Mouse (Mus musculus): ENCODE results near the gene Slc2a4. TPM values are rescaled to one million over a fixed set of nuclear protein-coding genes. Genes with fewer than 3 reads are reported as not detected.

The Slc2a4 gene
- polyA plus RNA-seq, 2 experiments: 14.0 to 17.0 TPM

GRCm38 (mm10) chr11:69922796-69923195 lies 25.2 kb downstream of the Slc2a4 start:
- Histone ChIP-seq H3K36me3 (replicated peaks; ENCODE audit: control insufficient read depth, insufficient read depth, low read depth) (peaks cover 17% of the 10 kb centered on the region), H3K4me1 (replicated peaks; ENCODE audit: control insufficient read depth in 2 of 2, insufficient read depth in 2 of 2, low read length in 1 of 2) (peaks cover 30 to 31% of the 10 kb centered on the region in 2 experiments), H3K4me3 (ENCODE audit: insufficient read depth in 1 of 2, low read depth in 2 of 2, low read length in 2 of 2) (peak overlapping the region in 1 of 2 experiments; percentile 99; a peak in 2 of 4 replicates), H3K4me2 (ENCODE audit: low read depth) (peak overlapping the region; percentile 100), H3K27ac (peak overlapping the region; percentile 99), H3K9me3 (ENCODE audit: control insufficient read depth, low read length) (no peaks in the 10 kb centered on the region), H3K9ac (replicated peaks) (peak overlapping the region; percentile 84; the same call in 1 of the 2 replicates), H3K27me3 (ENCODE audit: control insufficient read depth, insufficient read depth, low read length) (no peaks in the 10 kb centered on the region)
- 59% methylated on average over 3 of the region's 3 CpGs for WGBS (ENCODE audit: insufficient replicate concordance)
- ATAC-seq (ENCODE audit: insufficient read depth): no peak
- no peak for DNase-seq (ENCODE audit: low read depth in 3 of 3, low spot score in 3 of 3)
- TF ChIP-seq EP300 (IDR thresholded peaks at IDR 0.05; ENCODE audit: low read depth) (no peak), CTCF (IDR thresholded peaks at IDR 0.05; ENCODE audit: low read depth) (no peak)

DNA sequence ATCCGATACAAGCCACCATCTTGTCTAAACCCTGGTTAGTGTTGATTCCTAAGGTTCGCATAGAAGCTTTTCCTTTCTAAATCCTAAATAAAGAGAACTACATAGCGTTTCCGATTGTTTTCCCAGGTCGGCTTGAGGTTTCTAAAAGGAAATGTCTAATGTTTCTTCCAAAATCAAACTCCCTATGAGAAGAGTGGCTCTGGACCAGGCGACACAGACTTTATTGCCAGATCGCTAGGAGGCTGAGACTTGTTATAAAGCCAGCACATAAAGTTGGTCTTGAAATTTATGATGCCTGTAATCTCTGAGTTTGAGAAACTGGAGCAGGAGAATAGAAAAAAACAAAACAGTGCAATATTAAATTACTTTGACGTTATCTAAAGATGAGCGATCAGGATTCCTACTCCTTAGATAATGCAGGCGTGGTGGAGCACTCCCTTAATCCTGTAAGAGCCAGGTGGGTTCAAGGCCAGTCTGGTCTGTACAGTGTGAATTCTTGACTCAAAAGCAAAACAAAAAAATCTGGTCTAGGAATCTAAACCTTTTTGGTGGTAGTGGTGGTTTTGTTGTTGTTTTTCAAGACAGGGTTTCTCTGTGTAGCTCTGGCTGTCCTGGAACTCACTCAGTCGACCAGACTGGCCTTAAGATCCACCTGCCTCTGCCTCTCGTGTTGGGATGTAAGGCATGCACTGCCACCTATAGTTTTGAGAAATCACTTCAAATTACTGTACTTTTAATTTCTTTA lies 25.8 kb downstream of the Slc2a4 start:
- no peaks in the 10 kb centered on the region for H3K9me3 ChIP-seq (ENCODE audit: control insufficient read depth, low read length)
- peak overlapping the region; percentile 100 for H3K4me2 ChIP-seq (ENCODE audit: low read depth)
- H3K9ac ChIP-seq (replicated peaks): peak overlapping the region; percentile 84
- H3K4me1 ChIP-seq (replicated peaks; ENCODE audit: control insufficient read depth in 2 of 2, insufficient read depth in 2 of 2, low read length in 1 of 2): peaks cover 36 to 37% of the 10 kb centered on the region in 2 experiments
- 1% methylated on average over 12 of the region's 12 CpGs for WGBS (ENCODE audit: insufficient replicate concordance)
- peaks cover 23% of the 10 kb centered on the region for H3K36me3 ChIP-seq (replicated peaks; ENCODE audit: control insufficient read depth, insufficient read depth, low read depth)
- peak; percentile 19; the same call in 1 of the 2 replicates for TF ChIP-seq CTCF (IDR thresholded peaks at IDR 0.05; ENCODE audit: low read depth)
- TF ChIP-seq EP300 (IDR thresholded peaks at IDR 0.05; ENCODE audit: low read depth): no peak; the same call in 1 of the 2 replicates
- ATAC-seq (ENCODE audit: insufficient read depth) (no peak), DNase-seq (ENCODE audit: low read depth in 3 of 3, low spot score in 3 of 3) (no peak)
- no peaks in the 10 kb centered on the region for H3K27me3 ChIP-seq (ENCODE audit: control insufficient read depth, insufficient read depth, low read length)
- H3K27ac ChIP-seq: peak overlapping the region; percentile 99
- H3K4me3 ChIP-seq (ENCODE audit: insufficient read depth in 1 of 2, low read depth in 2 of 2, low read length in 2 of 2): peak overlapping the region; percentile 81 to 99

DNA sequence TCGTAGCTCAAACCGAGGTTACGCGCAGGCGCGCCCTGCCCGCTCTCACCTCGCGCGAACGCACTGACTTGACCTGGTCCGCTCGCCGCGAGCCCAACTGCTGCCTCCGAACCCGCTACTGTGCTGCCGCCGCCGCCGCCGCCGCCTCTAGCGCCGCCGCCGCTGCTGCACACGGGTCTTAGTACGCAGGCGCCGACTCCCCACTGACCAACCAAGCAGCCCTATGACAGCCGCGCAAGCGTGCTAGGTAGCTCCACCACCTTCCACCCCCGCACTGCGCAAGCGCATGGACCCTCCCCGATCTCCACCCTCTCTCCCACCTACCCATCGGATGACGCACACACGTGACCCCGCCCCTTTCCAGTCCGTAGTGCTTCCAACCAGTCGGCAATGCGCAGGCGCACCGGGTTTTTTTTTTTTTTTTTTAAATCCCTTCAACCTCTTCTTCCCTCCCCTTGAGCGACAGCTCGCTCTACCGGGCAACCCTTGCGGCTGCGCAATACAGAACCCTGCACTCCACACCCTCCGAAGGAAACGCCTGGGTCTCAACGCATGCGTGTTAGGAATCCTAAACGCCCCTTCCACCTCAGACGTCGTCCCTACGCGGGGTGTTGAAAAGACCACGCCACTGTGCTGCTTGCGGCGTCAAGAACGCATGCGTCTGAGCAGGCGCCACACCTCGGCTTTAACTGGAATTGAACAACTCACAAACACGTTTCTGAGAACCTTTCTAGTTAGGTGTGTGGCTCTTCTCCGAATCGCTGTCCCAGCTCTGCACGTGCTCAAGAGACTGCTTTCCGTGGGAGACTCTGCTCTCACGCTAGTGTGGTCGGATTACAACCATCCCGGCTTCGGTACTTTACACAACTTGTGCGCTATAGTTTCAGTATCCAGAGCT lies 26.6 kb downstream of the Slc2a4 start, which contains the start of gene Eif5a:
Gene Eif5a, minus strand, starts transcription at position 845 of the 898 bp plus-strand sequence.
- H3K9me3 ChIP-seq (ENCODE audit: control insufficient read depth, low read length): no peaks in the 10 kb centered on the region
- H3K4me2 ChIP-seq (ENCODE audit: low read depth): peak within 1 kb of the TSS; percentile 100
- peaks cover 42 to 45% of the 10 kb centered on the region in 2 experiments for H3K4me1 ChIP-seq (replicated peaks; ENCODE audit: control insufficient read depth in 2 of 2, insufficient read depth in 2 of 2, low read length in 1 of 2)
- DNase-seq (ENCODE audit: low read depth in 3 of 3, low spot score in 3 of 3) (peak; percentile 99 to 100 (median 99)), ATAC-seq (ENCODE audit: insufficient read depth) (peak; percentile 88)
- peak within 1 kb of the TSS; percentile 84 for H3K9ac ChIP-seq (replicated peaks)
- peaks cover 31% of the 10 kb centered on the region for H3K36me3 ChIP-seq (replicated peaks; ENCODE audit: control insufficient read depth, insufficient read depth, low read depth)
- TF ChIP-seq EP300 (IDR thresholded peaks at IDR 0.05; ENCODE audit: low read depth) (no peak), CTCF (IDR thresholded peaks at IDR 0.05; ENCODE audit: low read depth) (peak; percentile 85)
- no peaks in the 10 kb centered on the region for H3K27me3 ChIP-seq (ENCODE audit: control insufficient read depth, insufficient read depth, low read length)
- H3K27ac ChIP-seq: peak within 1 kb of the TSS; percentile 99
- peak within 1 kb of the TSS; percentile 99 for H3K4me3 ChIP-seq (ENCODE audit: insufficient read depth in 1 of 2, low read depth in 2 of 2, low read length in 2 of 2)
- WGBS (ENCODE audit: insufficient replicate concordance): under 1% methylated on average over 78 of the region's 78 CpGs

GRCm38 (mm10) chr11:69920266-69921031 lies 27.5 kb downstream of the Slc2a4 start:
- peaks cover 49 to 51% of the 10 kb centered on the region in 2 experiments for H3K4me1 ChIP-seq (replicated peaks; ENCODE audit: control insufficient read depth in 2 of 2, insufficient read depth in 2 of 2, low read length in 1 of 2)
- no peaks in the 10 kb centered on the region for H3K9me3 ChIP-seq (ENCODE audit: control insufficient read depth, low read length)
- ATAC-seq (ENCODE audit: insufficient read depth) (peak; percentile 20), DNase-seq (ENCODE audit: low read depth in 3 of 3, low spot score in 3 of 3) (no peak)
- H3K9ac ChIP-seq (replicated peaks): peak overlapping the region; percentile 81
- no peak for TF ChIP-seq EP300 (IDR thresholded peaks at IDR 0.05; ENCODE audit: low read depth)
- peak; percentile 23; the same call in 1 of the 2 replicates for TF ChIP-seq CTCF (IDR thresholded peaks at IDR 0.05; ENCODE audit: low read depth)
- H3K36me3 ChIP-seq (replicated peaks; ENCODE audit: control insufficient read depth, insufficient read depth, low read depth): peaks cover 39% of the 10 kb centered on the region
- H3K27ac ChIP-seq: peak overlapping the region; percentile 95
- H3K4me2 ChIP-seq (ENCODE audit: low read depth): peak overlapping the region; percentile 100
- no peaks in the 10 kb centered on the region for H3K27me3 ChIP-seq (ENCODE audit: control insufficient read depth, insufficient read depth, low read length)
- H3K4me3 ChIP-seq (ENCODE audit: insufficient read depth in 1 of 2, low read depth in 2 of 2, low read length in 2 of 2): peak overlapping the region; percentile 99
- WGBS (ENCODE audit: insufficient replicate concordance): under 1% methylated on average over 57 of the region's 65 CpGs

Measured in liver, embryonic 14.5 days (tissue).